Mouse (Mus musculus): ENCODE data around the gene Epm2aip1. TPM values are rescaled to one million over a fixed set of nuclear protein-coding genes. Genes with fewer than 3 reads are reported as not detected.
A peak's percentile ranks its signal among the peaks of the same experiment; 100 is the strongest.

The Epm2aip1 gene
- total RNA-seq (2017), result 12.3 to 26.9 TPM (median 13.0 TPM) in 3 replicates

DNA sequence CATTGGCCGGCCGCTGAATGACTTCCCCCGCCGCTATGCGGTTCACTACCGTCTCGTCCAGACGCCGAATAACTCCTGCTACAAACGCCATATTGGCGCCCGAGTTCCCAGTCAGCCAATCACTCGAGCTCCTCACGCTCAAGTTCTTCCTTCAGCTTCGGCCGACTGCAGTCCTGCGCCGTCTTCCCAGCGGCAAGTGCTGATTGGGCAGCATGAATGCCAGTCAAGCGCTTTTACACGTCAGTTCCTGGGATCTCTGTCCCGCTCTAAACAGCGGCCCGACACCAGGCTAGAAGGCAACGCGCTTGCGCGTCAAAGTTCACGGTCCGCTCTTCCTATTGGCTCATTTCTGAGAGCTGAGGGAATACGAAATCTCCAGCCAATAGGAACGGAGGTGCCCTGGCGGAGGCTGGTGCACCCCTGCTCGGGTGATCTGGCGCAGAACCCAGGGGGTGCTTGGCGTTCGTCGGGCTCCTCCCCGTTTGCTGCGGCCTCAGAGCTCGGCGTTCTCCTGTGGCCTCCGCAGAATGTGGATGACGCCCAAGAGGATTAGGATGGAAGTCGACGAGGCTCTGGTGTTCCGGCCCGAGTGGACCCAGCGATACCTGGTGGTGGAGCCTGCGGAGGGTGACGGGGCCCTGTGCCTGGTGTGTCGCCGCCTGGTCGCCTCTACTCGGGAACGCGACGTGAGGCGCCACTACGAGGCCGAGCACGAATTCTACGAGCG lies at the start of gene Epm2aip1, which contains the start of gene Mlh1:
Epm2aip1 (plus strand) TSS at position 496 of the 727 bp plus-strand sequence.
Mlh1 (minus strand) TSS at position 358 of the 727 bp plus-strand sequence.
- ATAC-seq (replicated peaks; ENCODE audit: insufficient number of reproducible peaks, low FRiP score, low TSS enrichment, poor library complexity, severe bottlenecking), result peak; percentile 96

DNA sequence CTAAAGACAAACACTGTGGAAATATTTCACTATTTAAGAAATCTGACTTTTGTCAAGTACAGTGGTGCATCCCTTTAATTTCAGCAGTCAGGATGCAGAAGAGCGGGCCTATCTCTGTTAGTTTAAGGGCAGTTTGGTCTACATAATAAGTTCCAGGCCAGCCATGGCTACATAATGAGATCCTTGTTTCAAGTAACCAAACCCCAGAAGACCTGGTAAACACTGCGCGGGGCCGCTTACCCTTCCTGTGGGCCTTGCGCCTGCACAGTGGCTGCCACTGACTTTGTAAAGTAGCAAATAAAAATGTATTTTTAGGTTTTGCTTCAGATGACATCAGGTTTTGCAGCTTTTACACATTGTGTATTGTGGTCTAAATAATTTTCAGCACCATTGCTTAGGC lies 48.3 kb upstream of the Epm2aip1 start:
- ATAC-seq (replicated peaks; ENCODE audit: insufficient number of reproducible peaks, low FRiP score, low TSS enrichment, poor library complexity, severe bottlenecking), result no peak

DNA sequence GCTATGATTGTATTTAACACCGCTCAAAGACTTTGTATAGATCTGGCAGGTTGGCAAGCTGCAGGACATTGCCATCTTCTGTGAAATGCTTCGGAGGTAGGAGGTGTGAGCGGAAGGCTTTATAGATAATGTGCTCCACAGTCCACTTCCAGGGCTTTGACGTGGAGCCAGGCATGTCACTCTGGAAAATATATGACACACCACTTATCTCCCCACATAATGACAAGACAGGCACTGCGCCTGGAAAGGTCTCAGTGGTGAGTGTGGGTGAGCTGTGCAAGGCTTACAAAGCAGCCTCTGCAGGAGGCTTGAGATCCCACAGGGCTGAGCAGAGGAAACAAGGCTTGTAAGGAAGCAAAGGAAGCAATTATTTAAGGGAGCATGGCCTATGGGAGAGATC lies 43.3 kb upstream of the Epm2aip1 start:
- no peak for ATAC-seq (replicated peaks; ENCODE audit: insufficient number of reproducible peaks, low FRiP score, low TSS enrichment, poor library complexity, severe bottlenecking)

- ATAC-seq (replicated peaks; ENCODE audit: insufficient number of reproducible peaks, low FRiP score, low TSS enrichment, poor library complexity, severe bottlenecking), result no peak
Measured at GRCm38 (mm10) chr9:111234701-111235100, 37.0 kb upstream of the Epm2aip1 start.

DNA sequence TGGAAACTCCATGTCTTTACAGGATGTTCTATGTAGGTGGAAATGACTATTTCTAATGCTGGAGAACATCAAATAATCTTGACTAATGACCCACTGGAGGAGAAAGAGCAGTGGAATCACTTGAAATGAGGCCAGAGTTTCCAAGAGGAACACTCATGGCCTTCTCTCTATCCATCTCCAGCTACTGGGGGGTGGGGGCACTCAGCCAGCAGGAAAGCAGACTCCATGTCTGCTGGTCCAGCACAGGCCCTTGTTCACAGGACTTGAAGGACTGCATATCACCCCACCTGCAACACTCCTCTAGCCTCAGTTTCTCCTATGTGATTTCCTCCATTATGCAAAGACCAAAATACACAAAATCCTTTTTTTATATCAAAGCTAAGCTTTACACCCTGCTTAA lies 34.0 kb upstream of the Epm2aip1 start:
- no peak for ATAC-seq (replicated peaks; ENCODE audit: insufficient number of reproducible peaks, low FRiP score, low TSS enrichment, poor library complexity, severe bottlenecking)

GRCm38 (mm10) chr9:111239821-111240220 lies 31.9 kb upstream of the Epm2aip1 start:
- no peak for ATAC-seq (replicated peaks; ENCODE audit: insufficient number of reproducible peaks, low FRiP score, low TSS enrichment, poor library complexity, severe bottlenecking)

DNA sequence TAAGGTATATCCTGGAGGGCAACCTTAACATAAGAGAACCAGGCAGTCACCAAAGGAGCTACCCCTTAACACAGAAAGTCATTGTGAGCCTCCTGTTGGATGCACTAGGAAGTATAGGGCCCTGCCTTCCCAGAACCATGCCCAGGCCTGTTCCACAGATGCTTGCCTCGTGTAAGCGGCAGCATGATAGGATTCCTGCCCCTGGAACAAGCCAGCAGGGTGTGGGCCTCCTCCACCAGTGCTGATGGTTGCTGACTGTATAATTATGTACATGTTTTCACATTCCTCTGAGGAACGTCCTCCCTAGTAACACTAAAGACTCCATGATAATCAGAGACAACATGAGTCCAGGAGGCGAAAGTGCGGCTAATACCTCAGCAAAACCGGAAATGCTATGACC lies 28.3 kb upstream of the Epm2aip1 start:
- no peak for ATAC-seq (replicated peaks; ENCODE audit: insufficient number of reproducible peaks, low FRiP score, low TSS enrichment, poor library complexity, severe bottlenecking)

- no peak for ATAC-seq (replicated peaks; ENCODE audit: insufficient number of reproducible peaks, low FRiP score, low TSS enrichment, poor library complexity, severe bottlenecking)
Measured at GRCm38 (mm10) chr9:111245546-111245945, 26.2 kb upstream of the Epm2aip1 start.

- no peak for ATAC-seq (replicated peaks; ENCODE audit: insufficient number of reproducible peaks, low FRiP score, low TSS enrichment, poor library complexity, severe bottlenecking)
Measured at GRCm38 (mm10) chr9:111247682-111248246, 24.0 kb upstream of the Epm2aip1 start.

DNA sequence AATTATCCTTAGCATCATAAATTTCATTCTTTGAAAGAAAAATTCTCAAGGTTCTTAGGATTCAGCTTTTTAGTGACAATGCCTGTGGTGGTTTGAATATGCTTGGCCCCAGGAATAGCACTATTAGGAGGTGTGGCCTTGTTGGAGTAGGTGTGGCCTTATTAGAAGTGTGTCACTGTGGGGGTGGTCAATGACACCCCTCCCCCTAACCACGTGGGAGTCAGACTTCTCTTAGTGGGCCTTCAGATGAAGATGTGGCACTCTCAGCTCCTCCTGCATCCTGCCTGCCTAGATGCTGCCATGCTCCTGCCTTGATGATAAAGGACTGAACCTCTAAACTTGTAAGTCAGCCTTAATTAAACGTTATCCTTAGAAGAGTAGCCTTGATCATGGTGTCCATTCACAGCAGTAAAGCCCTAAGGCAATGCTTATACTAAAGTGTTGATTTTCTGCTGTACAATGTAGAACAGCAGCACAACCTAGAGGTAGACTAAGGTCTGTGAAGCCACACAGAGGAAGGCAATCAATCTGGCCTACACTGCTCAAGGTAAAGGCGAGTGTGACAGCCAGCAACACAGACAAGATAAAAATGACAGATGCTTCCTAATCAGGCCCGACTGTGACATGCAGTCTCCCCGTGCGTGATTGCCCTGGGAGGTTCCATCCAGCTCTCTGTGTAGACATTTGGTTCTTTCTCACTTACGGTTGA lies 19.4 kb upstream of the Epm2aip1 start:
- ATAC-seq (replicated peaks; ENCODE audit: insufficient number of reproducible peaks, low FRiP score, low TSS enrichment, poor library complexity, severe bottlenecking), result no peak

DNA sequence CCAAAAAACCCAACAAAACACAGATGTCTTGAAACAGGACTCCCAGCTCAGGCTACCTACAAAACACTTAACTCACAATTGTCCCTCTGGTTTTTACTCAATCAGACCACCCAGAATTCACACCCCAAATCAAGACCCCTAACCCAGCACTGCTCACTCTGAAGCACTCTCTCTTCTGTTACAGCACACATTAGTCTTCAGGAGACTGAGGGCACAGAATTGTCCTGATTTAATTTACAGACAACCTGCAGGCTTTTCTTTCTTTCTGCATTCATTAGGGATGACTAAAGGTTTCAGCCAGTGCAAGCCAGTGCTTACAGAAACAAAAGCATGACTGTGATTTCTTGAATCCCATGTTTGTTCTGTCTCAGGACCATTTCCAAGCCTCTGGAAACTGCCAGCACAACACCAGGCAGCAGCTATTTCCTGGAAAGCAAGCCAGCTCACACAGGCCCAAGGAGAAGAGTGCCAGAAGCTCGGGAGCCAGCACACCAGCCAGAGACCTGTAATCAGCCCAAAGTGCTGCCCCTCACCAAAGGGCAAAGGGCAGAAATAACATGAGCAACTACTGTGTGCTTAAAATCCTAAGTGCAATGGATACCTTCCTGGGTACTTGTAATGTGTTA lies 11.3 kb upstream of the Epm2aip1 start:
- ATAC-seq (replicated peaks; ENCODE audit: insufficient number of reproducible peaks, low FRiP score, low TSS enrichment, poor library complexity, severe bottlenecking), result no peak

DNA sequence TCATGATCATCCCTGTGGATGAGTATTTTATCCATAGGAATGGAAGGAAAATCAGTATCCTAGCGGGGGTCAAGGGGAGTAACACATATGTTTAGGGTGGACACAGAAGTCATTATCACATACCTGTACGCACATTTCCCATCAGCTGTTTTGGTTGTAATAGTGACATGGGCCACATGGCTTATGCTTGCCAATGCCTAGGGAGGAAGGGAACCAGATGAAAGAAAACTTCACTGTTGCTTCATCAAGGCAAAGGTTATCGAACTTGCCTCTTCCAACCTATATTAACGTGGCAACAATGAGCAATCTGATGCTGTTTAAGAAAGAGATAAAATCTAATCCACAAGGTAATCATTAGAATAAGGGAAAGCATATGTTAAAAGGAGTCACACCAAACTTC lies 10.4 kb upstream of the Epm2aip1 start:
- no peak for ATAC-seq (replicated peaks; ENCODE audit: insufficient number of reproducible peaks, low FRiP score, low TSS enrichment, poor library complexity, severe bottlenecking)

GRCm38 (mm10) chr9:111267998-111268397 lies 3.7 kb upstream of the Epm2aip1 start:
- no peak for ATAC-seq (replicated peaks; ENCODE audit: insufficient number of reproducible peaks, low FRiP score, low TSS enrichment, poor library complexity, severe bottlenecking)

DNA sequence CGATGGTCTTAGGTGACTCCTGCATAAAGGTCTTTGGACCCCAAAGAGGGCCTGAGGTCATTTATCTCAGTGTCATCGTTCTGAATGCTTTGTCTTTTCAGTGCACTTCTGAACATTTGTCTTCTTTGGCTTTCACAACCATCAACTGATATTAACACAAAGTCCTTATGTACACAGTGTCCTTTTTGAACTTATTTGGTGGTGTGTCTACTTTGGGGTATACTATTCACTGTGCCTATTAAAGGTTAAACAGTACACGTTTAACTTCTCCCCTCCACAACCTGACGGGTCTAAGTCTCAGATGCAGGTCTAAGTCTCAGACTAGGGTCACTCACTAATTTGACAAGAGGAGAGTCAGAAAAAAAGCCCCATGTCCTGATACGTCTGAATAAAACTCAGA lies 1.1 kb upstream of the Epm2aip1 start:
- no peak for ATAC-seq (replicated peaks; ENCODE audit: insufficient number of reproducible peaks, low FRiP score, low TSS enrichment, poor library complexity, severe bottlenecking)

GRCm38 (mm10) chr9:111271056-111271433 lies 684 bp upstream of the Epm2aip1 start:
- peak; percentile 27 for ATAC-seq (replicated peaks; ENCODE audit: insufficient number of reproducible peaks, low FRiP score, low TSS enrichment, poor library complexity, severe bottlenecking)

DNA sequence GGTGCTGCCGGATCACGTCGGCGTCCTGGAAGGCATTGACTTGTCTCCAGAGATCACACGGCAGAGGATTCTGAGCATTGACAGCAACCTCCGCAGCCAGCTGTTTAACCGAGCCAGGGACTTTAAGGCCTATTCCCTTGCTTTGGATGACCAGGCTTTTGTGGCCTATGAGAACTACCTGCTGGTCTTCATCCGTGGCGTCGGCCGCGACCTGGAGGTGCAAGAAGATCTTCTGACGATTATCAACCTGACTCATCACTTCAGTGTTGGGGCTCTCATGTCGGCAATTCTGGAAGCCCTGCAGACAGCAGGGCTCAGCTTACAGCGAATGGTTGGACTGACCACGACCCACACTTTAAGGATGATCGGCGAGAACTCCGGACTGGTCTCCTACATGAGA lies 627 bp downstream of the Epm2aip1 start:
- no peak for ATAC-seq (replicated peaks; ENCODE audit: insufficient number of reproducible peaks, low FRiP score, low TSS enrichment, poor library complexity, severe bottlenecking)

GRCm38 (mm10) chr9:111272996-111273785 lies 1.5 kb downstream of the Epm2aip1 start:
- no peak for ATAC-seq (replicated peaks; ENCODE audit: insufficient number of reproducible peaks, low FRiP score, low TSS enrichment, poor library complexity, severe bottlenecking)

- ATAC-seq (replicated peaks; ENCODE audit: insufficient number of reproducible peaks, low FRiP score, low TSS enrichment, poor library complexity, severe bottlenecking), result no peak
Measured at GRCm38 (mm10) chr9:111273958-111274357, 2.2 kb downstream of the Epm2aip1 start.

DNA sequence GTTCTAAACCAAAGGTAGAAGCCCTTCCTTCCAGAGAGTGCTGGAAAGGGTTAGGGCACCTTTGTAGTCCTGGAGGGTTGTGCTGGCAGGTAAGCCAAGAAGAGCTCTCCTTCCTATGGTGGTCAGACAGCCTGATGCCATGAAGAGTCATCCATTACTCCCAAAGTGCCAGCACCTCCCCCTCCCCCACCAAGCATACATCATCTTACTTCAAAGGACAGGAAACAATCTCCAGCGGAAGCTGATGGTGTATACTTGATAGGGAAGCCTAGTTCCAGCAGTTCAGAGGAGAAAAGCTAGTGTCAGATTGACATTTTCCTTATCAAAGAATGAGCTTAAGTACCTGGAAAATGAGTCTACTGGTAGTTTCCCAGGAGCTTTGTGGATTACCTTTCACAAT lies 3.4 kb downstream of the Epm2aip1 start:
- ATAC-seq (replicated peaks; ENCODE audit: insufficient number of reproducible peaks, low FRiP score, low TSS enrichment, poor library complexity, severe bottlenecking), result no peak
